Mouse (Mus musculus): ENCODE data around the gene Efna3. TPM values are rescaled to one million over a fixed set of nuclear protein-coding genes. Genes with fewer than 3 reads are reported as not detected.

The Efna3 gene
- total RNA-seq, 2 experiments from 2014 or later = 50.4 to 59.5 TPM

DNA sequence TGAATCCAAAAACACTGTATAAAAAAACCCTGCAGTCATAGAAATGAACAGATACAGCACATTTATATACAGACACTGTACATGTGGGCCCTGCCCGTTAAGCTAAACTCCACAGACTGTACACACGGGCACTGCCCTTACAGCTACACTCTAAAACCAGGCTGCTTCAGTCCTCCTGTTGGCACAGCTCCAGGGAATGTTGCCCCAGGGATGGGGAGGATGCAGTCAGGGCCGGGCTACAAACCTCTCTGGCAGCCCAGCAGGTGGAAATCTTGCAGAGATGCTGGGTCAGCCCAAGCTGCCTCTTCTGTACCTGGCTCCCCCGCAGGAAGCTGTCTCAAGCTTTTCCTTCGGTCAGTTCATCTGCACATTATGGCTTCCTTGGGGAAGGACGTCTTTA lies 51.0 kb downstream of the Efna3 start:
- no peak for DNase-seq (ENCODE audit: low spot score in 2 of 2)
- intact Hi-C loops (cut with DNase I) = no loop called here

- intact Hi-C loops (cut with DNase I) = no loop called here
- peak; percentile 67 to 81 for DNase-seq (ENCODE audit: low spot score in 2 of 2)
These were observed 51.9 kb downstream of the Efna3 start for GRCm38 (mm10) chr3:89270891-89271290.

DNA sequence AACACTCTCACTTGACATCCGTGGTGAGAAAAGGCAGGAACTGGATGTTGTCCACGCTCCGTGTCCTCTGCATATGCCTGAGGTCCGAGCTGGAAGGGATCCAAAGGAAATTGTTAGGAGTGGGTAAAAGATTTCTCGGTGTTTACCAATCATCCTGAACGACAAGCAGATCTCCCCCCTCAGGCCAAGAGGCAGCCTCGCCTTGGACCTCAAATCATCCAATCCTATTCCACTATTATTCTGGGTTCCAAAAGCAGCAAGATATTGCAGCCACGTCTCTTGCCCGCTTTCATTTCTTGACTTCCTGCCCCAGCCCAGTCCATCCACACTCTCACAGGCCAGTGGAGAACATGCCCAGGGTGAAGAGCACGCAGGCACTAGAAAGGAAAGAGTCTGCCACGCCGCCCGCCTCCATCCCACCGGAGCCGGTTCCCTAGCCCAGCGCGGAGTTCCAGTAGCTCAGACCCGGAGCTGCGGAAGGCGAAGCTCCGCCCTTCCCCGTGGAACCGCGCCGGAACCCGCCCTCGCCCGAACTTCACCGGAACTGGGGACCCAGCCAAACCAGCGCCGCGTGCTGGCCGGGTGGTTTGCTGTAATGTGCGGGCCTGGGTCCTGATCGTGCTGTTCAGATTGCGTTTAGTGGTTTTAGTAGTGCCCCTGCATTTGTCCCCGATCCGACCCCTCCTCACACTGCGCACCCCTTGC lies 52.6 kb downstream of the Efna3 start, which contains the start of gene Slc50a1:
Gene Slc50a1, minus strand, starts transcription at position 520 of the 705 bp plus-strand sequence.
- intact Hi-C loops (cut with DNase I) = no loop called here
- peak; percentile 85 to 86 for DNase-seq (ENCODE audit: low spot score in 2 of 2)

GRCm38 (mm10) chr3:89268916-89269315 lies 53.8 kb downstream of the Efna3 start:
- no peak for DNase-seq (ENCODE audit: low spot score in 2 of 2)
- intact Hi-C loops (cut with DNase I) = loop anchor here (2.0 kb wide), 1 partner anchor 14 kb away; no protein-coding TSS in a partner anchor

DNA sequence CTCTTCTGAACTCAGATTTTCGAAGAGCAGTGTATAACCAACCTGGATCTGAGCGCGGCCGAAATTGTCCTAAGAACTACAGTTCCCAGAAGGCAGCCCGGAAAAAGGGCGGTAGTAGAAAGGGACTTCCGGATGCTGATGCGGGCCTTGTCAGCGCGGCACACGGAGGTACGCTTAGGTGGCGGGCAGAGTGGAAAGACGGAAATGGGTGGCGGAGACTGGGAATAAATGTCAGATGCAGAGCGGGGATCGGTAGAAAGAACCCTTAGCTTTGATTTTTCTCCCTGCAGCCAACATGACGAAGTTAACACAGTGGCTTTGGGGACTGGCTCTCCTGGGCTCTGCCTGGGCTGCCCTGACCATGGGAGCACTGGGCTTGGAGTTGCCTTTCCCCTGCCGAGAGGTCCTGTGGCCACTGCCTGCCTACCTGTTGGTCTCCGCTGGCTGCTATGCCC lies 56.3 kb downstream of the Efna3 start:
- intact Hi-C loops (cut with DNase I) = no loop called here
- peak; percentile 78 to 84 for DNase-seq (ENCODE audit: low spot score in 2 of 2)

Other genes starting within 250 kb of the Efna3 start
- gene Rusc1, start 229.7 kb downstream of the Efna3 start, total RNA-seq (2021) = 100 to 1,000 TPM; 185 to 202 TPM
- gene Gm43738, start 221.9 kb downstream of the Efna3 start, total RNA-seq (2021) = under 1 TPM; 0.15 to 0.43 TPM
- 10 to 100 TPM; 79.8 to 94.6 TPM for gene Fdps, start 221.0 kb downstream of the Efna3 start, total RNA-seq (2021)
- gene Pklr, start 186.8 kb downstream of the Efna3 start, total RNA-seq (2021) = not detected
- 10 to 100 TPM; 12.9 to 19.1 TPM for gene Hcn3, start 162.8 kb downstream of the Efna3 start, total RNA-seq (2021)
- gene Clk2, start 158.2 kb downstream of the Efna3 start, total RNA-seq (2021) = 10 to 100 TPM; 36.8 to 52.2 TPM
- 10 to 100 TPM; 64.0 to 67.2 TPM for gene Scamp3, start 145.5 kb downstream of the Efna3 start, total RNA-seq (2021)
- gene Fam189b, start 139.8 kb downstream of the Efna3 start, total RNA-seq (2021) = 10 to 100 TPM; 59.3 to 60.3 TPM
- gene Gba, start 120.0 kb downstream of the Efna3 start, total RNA-seq (2021) = 10 to 100 TPM; 62.4 to 64.6 TPM
- 10 to 100 TPM; 21.0 to 21.3 TPM for gene Thbs3, start 107.8 kb downstream of the Efna3 start, total RNA-seq (2021)
- 10 to 100 TPM; 90.6 to 93.8 TPM for gene Mtx1, start 95.9 kb downstream of the Efna3 start, total RNA-seq (2021)
- gene Muc1, start 93.9 kb downstream of the Efna3 start, total RNA-seq (2021) = 1 to 10 TPM in 1 of 2 experiments, under 1 TPM in 1; 0.44 to 1.1 TPM
- 10 to 100 TPM; 59.7 to 64.9 TPM for gene Krtcap2, start 77.0 kb downstream of the Efna3 start, total RNA-seq (2021)
- 10 to 100 TPM; 74.4 to 88.7 TPM for gene Trim46, start 76.7 kb downstream of the Efna3 start, total RNA-seq (2021)
- gene Dpm3, start 63.6 kb downstream of the Efna3 start, total RNA-seq (2021) = 10 to 100 TPM; 47.0 to 51.7 TPM
- gene Slc50a1, start 52.4 kb downstream of the Efna3 start, total RNA-seq (2021) = 10 to 100 TPM; 34.5 to 39.1 TPM
- 1 to 10 TPM; 4.2 to 7.4 TPM for gene Efna1, start 41.8 kb downstream of the Efna3 start, total RNA-seq (2021)
- gene Efna4, start 15.1 kb upstream of the Efna3 start, total RNA-seq (2021) = 1 to 10 TPM in 1 of 2 experiments, not detected in 1; 1.2 TPM
- gene Adam15, start 27.0 kb upstream of the Efna3 start, total RNA-seq (2021) = 100 to 1,000 TPM in 1 of 2 experiments, 10 to 100 TPM in 1; 96.1 to 120 TPM
- gene Dcst2, start 39.0 kb upstream of the Efna3 start, total RNA-seq (2021) = under 1 TPM; 0.23 to 0.39 TPM
- not detected for gene Dcst1, start 42.3 kb upstream of the Efna3 start, total RNA-seq (2021)
- gene Zbtb7b, start 71.8 kb upstream of the Efna3 start, total RNA-seq (2021) = 10 to 100 TPM; 10.9 to 18.6 TPM
- 1 to 10 TPM; 4.2 to 5.3 TPM for gene Lenep, start 79.8 kb upstream of the Efna3 start, total RNA-seq (2021)
- 10 to 100 TPM; 31.0 to 32.5 TPM for gene Flad1, start 88.9 kb upstream of the Efna3 start, total RNA-seq (2021)
- gene Cks1b, start 95.4 kb upstream of the Efna3 start, total RNA-seq (2021) = 1 to 10 TPM; 2.1 to 2.3 TPM
- 10 to 100 TPM; 10.6 to 16.0 TPM for gene Shc1, start 95.5 kb upstream of the Efna3 start, total RNA-seq (2021)
- 10 to 100 TPM; 53.7 to 61.4 TPM for gene Pygo2, start 107.2 kb upstream of the Efna3 start, total RNA-seq (2021)
- 10 to 100 TPM; 35.2 to 40.6 TPM for gene Pbxip1, start 113.7 kb upstream of the Efna3 start, total RNA-seq (2021)
- gene Pmvk, start 131.6 kb upstream of the Efna3 start, total RNA-seq (2021) = 10 to 100 TPM; 32.9 to 33.1 TPM
- 10 to 100 TPM; 16.4 to 23.5 TPM for gene Kcnn3, start 197.2 kb upstream of the Efna3 start, total RNA-seq (2021)